Mouse (Mus musculus) hindbrain, embryonic 16.5 days (tissue): ENCODE data around the gene Sox5. TPM values are rescaled to one million over a fixed set of nuclear protein-coding genes. Genes with fewer than 3 reads are reported as not detected.

Source experiments
- ATAC-seq: fragments of 200-750 bp; cut with Nextera tagmentation; 2 replicates; pipeline ENCODE4 v1.8.0; 2017; ENCODE audit warnings: moderate TSS enrichment, moderate library complexity
- H3K27ac ChIP-seq: fragments of 300-500 bp; sonication (generic); 2 replicates; pipeline ENCODE4 v1.5.1; 2014; ENCODE audit warnings: low read depth, mild to moderate bottlenecking, control low read depth, low read length, moderate library complexity
- H3K27me3 ChIP-seq: fragments of 300-500 bp; sonication (generic); replicated peaks from 2 replicates; pipeline ENCODE4 v1.6.1; 2014; ENCODE audit warnings: low read length; ENCODE audit not compliant: control insufficient read depth, insufficient read depth
- H3K36me3 ChIP-seq: fragments of 300-500 bp; sonication (generic); 2 replicates; pipeline ENCODE4 v1.6.1; 2014; ENCODE audit warnings: mild to moderate bottlenecking, low read length, moderate library complexity, mixed read lengths; ENCODE audit not compliant: control insufficient read depth, insufficient read depth
- H3K4me1 ChIP-seq: fragments of 300-500 bp; sonication (generic); 2 replicates; pipeline ENCODE4 v1.6.1; 2014; ENCODE audit warnings: low read depth, low read length; ENCODE audit not compliant: control insufficient read depth, insufficient read depth
- H3K4me2 ChIP-seq: fragments of 300-500 bp; sonication (generic); 2 replicates; pipeline ENCODE4 v1.6.1; 2014; ENCODE audit warnings: mild to moderate bottlenecking, low read length, control low read depth, moderate library complexity
- H3K4me3 ChIP-seq: fragments of 300-500 bp; sonication (generic); 2 replicates; pipeline ENCODE4 v1.5.1; 2014; ENCODE audit warnings: mild to moderate bottlenecking, low read length, control low read depth, moderate library complexity
- H3K9ac ChIP-seq: fragments of 300-500 bp; sonication (generic); 2 replicates; pipeline ENCODE4 v1.6.1; 2014; ENCODE audit warnings: low read depth, mild to moderate bottlenecking, control low read depth, low read length, moderate library complexity
- H3K9me3 ChIP-seq: fragments of 300-500 bp; sonication (generic); 2 replicates; pipeline ENCODE4 v1.6.1; 2014; ENCODE audit warnings: mild to moderate bottlenecking, low read length, moderate library complexity; ENCODE audit not compliant: control insufficient read depth
- WGBS: fragments of 180-500 bp; shearing (Covaris S2); extraction: QIAGEN DNeasy Blood & Tissue Kit; methylation state at CpG from one replicate; pipeline ENCODE4 v1.1.7; 2014; 5-methylcytosine and 5-hydroxymethylcytosine counted together
- polyA plus RNA-seq: library from polyadenylated mRNA; unstranded; fragments of >200 nt; fragmentation: Nextera tagmentation; extraction: Ambion mirVana; gene quantifications from 2 replicates; pipeline ENCODE4 v1.2.1, GENCODE M21; 2015

Gene Sox5
- polyA plus RNA-seq: 38.6 and 40.7 TPM in 2 replicates

- Histone ChIP-seq H3K9me3 (no peaks in the 10 kb centered on the region), H3K4me1 (peaks cover 3% of the 10 kb centered on the region; the same call in 1 of the 2 replicates), H3K4me3 (peak within 1 kb of the TSS; percentile 70), H3K9ac (peak within 1 kb of the TSS; percentile 83), H3K36me3 (no peaks in the 10 kb centered on the region), H3K27ac (peak within 1 kb of the TSS; percentile 58), H3K4me2 (peak within 1 kb of the TSS; percentile 84), H3K27me3 (no peaks in the 10 kb centered on the region)
- peak; percentile 83 for ATAC-seq
- WGBS: under 1% methylated on average over 43 of the region's 47 CpGs
Observed at GRCm38 (mm10) chr6:144781431-144782030, at the start of gene Sox5. Gene Sox5 (minus strand): TSS chr6:144781977.

GRCm38 (mm10) chr6:144825018-144825602, 43.3 kb upstream of the Sox5 start:
- Histone ChIP-seq H3K27ac (no peak overlapping the region), H3K27me3 (no peaks in the 10 kb centered on the region), H3K4me3 (no peak overlapping the region), H3K4me2 (no peak overlapping the region), H3K36me3 (no peaks in the 10 kb centered on the region), H3K9me3 (no peaks in the 10 kb centered on the region), H3K9ac (no peak overlapping the region), H3K4me1 (no peaks in the 10 kb centered on the region)
- WGBS: 96% methylated on average over 6 of the region's 6 CpGs
- ATAC-seq: no peak

- Histone ChIP-seq H3K9me3 (no peaks in the 10 kb centered on the region), H3K36me3 (no peaks in the 10 kb centered on the region), H3K4me3 (no peak overlapping the region), H3K27me3 (no peaks in the 10 kb centered on the region), H3K4me1 (no peaks in the 10 kb centered on the region), H3K9ac (no peak overlapping the region), H3K27ac (no peak overlapping the region), H3K4me2 (no peak overlapping the region)
- ATAC-seq: no peak
- WGBS: 73% methylated on average over 11 of the region's 12 CpGs
Observed at GRCm38 (mm10) chr6:144824153-144824552, 42.4 kb upstream of the Sox5 start.

GRCm38 (mm10) chr6:144822594-144822993, 40.8 kb upstream of the Sox5 start:
- Histone ChIP-seq H3K4me1 (no peaks in the 10 kb centered on the region), H3K9me3 (no peaks in the 10 kb centered on the region), H3K27ac (no peak overlapping the region), H3K4me2 (no peak overlapping the region), H3K4me3 (no peak overlapping the region), H3K27me3 (no peaks in the 10 kb centered on the region), H3K9ac (no peak overlapping the region), H3K36me3 (no peaks in the 10 kb centered on the region)
- no peak for ATAC-seq
- 64% methylated on average over 14 of the region's 14 CpGs for WGBS

DNA sequence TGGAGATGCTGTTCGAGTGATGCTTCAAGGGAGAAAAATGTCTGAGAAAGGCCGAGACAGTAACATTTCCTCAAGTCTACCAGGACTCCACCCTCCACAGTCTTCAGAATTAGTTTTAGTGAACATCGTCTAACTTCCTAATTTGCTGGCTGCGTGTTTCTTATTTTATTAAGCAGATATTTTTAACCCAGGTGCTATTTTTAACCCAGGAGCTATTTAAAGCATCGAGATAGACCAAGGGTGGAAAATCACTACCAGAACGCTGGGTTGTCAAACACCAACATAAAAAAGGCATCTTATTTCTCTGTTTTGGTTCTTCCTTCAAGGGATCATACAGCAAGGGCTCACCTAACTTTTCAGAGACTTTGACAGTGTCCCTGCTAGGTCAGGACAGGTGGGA, 39.2 kb upstream of the Sox5 start:
- Histone ChIP-seq H3K9ac (no peak overlapping the region), H3K9me3 (no peaks in the 10 kb centered on the region), H3K4me2 (no peak overlapping the region), H3K4me3 (no peak overlapping the region), H3K36me3 (no peaks in the 10 kb centered on the region), H3K27me3 (no peaks in the 10 kb centered on the region), H3K27ac (no peak overlapping the region), H3K4me1 (no peaks in the 10 kb centered on the region)
- no peak for ATAC-seq
- WGBS: 86% methylated on average over 6 of the region's 6 CpGs

DNA sequence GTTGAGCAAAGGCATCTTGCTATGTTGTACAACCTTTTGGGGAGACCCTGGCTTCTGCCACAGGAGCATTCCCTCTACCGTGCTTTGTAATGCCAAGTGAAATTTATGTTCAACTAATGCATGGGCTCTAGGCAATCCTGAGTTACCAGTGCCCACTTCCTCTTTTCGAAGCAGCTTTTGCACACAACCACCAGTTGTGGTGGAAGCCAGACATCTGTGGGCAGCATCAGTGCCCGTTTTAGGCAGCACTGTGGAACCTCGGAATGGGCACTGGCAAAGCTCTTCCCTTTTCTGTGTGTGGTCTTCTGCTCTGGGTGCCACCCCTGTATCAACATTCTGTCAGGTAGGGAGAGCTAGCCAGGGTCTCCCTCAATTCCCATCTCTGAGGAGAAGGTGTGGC, 36.2 kb upstream of the Sox5 start:
- no peak for ATAC-seq
- no peaks in the 10 kb centered on the region for H3K27me3 ChIP-seq
- no peak overlapping the region for H3K9ac ChIP-seq
- H3K9me3 ChIP-seq: no peaks in the 10 kb centered on the region
- no peak overlapping the region for H3K4me3 ChIP-seq
- 92% methylated on average over 4 of the region's 4 CpGs for WGBS
- no peaks in the 10 kb centered on the region; the same call in 1 of the 2 replicates for H3K4me1 ChIP-seq
- H3K27ac ChIP-seq: no peak overlapping the region
- no peak overlapping the region for H3K4me2 ChIP-seq
- H3K36me3 ChIP-seq: no peaks in the 10 kb centered on the region

- no peak overlapping the region for H3K9ac ChIP-seq
- ATAC-seq: no peak
- no peaks in the 10 kb centered on the region; the same call in 1 of the 2 replicates for H3K4me1 ChIP-seq
- H3K27ac ChIP-seq: no peak overlapping the region
- H3K4me3 ChIP-seq: no peak overlapping the region
- no peaks in the 10 kb centered on the region for H3K36me3 ChIP-seq
- no peaks in the 10 kb centered on the region for H3K27me3 ChIP-seq
- no peaks in the 10 kb centered on the region for H3K9me3 ChIP-seq
- H3K4me2 ChIP-seq: no peak overlapping the region
- WGBS: 43% methylated on average over 5 of the region's 5 CpGs
Observed at GRCm38 (mm10) chr6:144817329-144817932, 35.7 kb upstream of the Sox5 start.

GRCm38 (mm10) chr6:144815542-144815941, 33.8 kb upstream of the Sox5 start:
- Histone ChIP-seq H3K9me3 (no peaks in the 10 kb centered on the region), H3K27ac (no peak overlapping the region), H3K4me3 (no peak overlapping the region), H3K4me2 (no peak overlapping the region), H3K36me3 (no peaks in the 10 kb centered on the region), H3K27me3 (no peaks in the 10 kb centered on the region), H3K4me1 (no peaks in the 10 kb centered on the region; the same call in 1 of the 2 replicates), H3K9ac (no peak overlapping the region)
- 71% methylated on average over 5 of the region's 5 CpGs for WGBS
- ATAC-seq: no peak

DNA sequence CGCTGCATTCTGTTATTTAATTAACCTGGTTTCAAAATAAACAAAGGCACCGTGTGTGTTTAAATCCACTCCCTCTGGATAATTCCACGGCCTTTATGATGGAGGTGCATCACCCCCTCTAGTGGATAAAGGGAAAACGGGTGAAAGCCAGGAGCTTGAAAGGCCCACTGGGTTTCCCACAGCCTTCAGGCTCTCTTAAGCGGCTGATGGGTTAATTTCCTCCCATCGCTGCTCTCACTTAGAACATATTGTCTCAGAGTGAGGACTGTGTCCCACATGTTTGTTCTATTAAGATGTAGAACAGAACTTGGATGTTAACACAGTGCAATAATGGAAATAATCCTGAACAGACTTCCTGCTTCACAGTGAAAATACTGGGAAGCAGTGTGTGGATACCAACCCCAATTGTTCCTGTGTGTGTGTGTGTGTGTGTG, 33.2 kb upstream of the Sox5 start:
- Histone ChIP-seq H3K4me2 (no peak overlapping the region), H3K4me1 (no peaks in the 10 kb centered on the region; the same call in 1 of the 2 replicates), H3K27me3 (no peaks in the 10 kb centered on the region), H3K4me3 (no peak overlapping the region), H3K36me3 (no peaks in the 10 kb centered on the region), H3K9me3 (no peaks in the 10 kb centered on the region), H3K27ac (no peak overlapping the region), H3K9ac (no peak overlapping the region)
- peak; percentile 52; the same call in 1 of the 2 replicates for ATAC-seq
- 4% methylated on average over 6 of the region's 6 CpGs for WGBS
